Mouse (Mus musculus): ENCODE measurements around the gene Fam163a. TPM values are rescaled to one million over a fixed set of nuclear protein-coding genes. Genes with fewer than 3 reads are reported as not detected.

Gene Fam163a
- polyA plus RNA-seq, 1 experiment from 2014 or later, result 14.5 TPM

DNA sequence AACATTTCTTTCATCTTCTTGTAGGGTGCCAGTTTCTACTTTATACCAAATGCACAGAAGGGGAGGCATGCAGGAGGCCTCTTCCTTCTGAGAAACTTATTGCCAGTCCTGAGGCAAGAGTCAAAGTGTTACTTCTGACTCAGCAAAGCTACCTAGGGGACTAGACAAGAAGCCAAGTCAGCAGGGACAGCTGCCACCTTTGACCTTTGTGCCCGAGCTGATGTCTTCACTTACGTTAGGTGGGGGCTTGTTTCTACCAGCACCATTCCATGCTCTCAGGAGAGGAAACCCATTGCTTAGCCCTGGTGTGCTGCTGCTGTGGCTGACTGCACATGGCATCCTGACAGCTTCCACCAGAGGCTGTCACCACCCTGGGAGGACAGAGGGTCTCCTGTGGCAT lies 16.5 kb upstream of the Fam163a start:
- no peak for ATAC-seq (ENCODE audit: low FRiP score, low read depth)
- no peaks in the 10 kb centered on the region for H3K36me3 ChIP-seq
- no peak overlapping the region for H3K4me3 ChIP-seq
- 22% methylated on average over 2 of the region's 2 CpGs for WGBS
- peak overlapping the region; percentile 72; the same call in 1 of the 2 replicates for H3K27ac ChIP-seq (replicated peaks)
- no peaks in the 10 kb centered on the region for H3K9me3 ChIP-seq
- H3K4me1 ChIP-seq, result peaks cover 21% of the 10 kb centered on the region; the same call in 1 of the 2 replicates
- H3K4me2 ChIP-seq (replicated peaks), result no peak overlapping the region
- no peak overlapping the region for H3K9ac ChIP-seq (replicated peaks)
- H3K27me3 ChIP-seq, result no peaks in the 10 kb centered on the region; the same call in 1 of the 2 replicates

- Histone ChIP-seq H3K4me1 (peaks cover 21% of the 10 kb centered on the region; the same call in 1 of the 2 replicates), H3K4me3 (no peak overlapping the region), H3K27me3 (peaks cover 6% of the 10 kb centered on the region; the same call in 1 of the 2 replicates), H3K9me3 (no peaks in the 10 kb centered on the region), H3K36me3 (no peaks in the 10 kb centered on the region), H3K27ac (replicated peaks) (no peak overlapping the region), H3K4me2 (replicated peaks) (no peak overlapping the region), H3K9ac (replicated peaks) (no peak overlapping the region)
- 88% methylated on average over 2 of the region's 2 CpGs for WGBS
- no peak for ATAC-seq (ENCODE audit: low FRiP score, low read depth)
Observed at GRCm38 (mm10) chr1:156218573-156218972, 13.7 kb upstream of the Fam163a start.

GRCm38 (mm10) chr1:156217941-156218340 lies 13.1 kb upstream of the Fam163a start:
- H3K27ac ChIP-seq (replicated peaks), result no peak overlapping the region
- no peak overlapping the region for H3K9ac ChIP-seq (replicated peaks)
- peaks cover 16% of the 10 kb centered on the region; the same call in 1 of the 2 replicates for H3K4me1 ChIP-seq
- no peaks in the 10 kb centered on the region for H3K36me3 ChIP-seq
- no peak for ATAC-seq (ENCODE audit: low FRiP score, low read depth)
- peaks cover 6% of the 10 kb centered on the region; the same call in 1 of the 2 replicates for H3K27me3 ChIP-seq
- 84% methylated on average over 8 of the region's 8 CpGs for WGBS
- H3K9me3 ChIP-seq, result no peaks in the 10 kb centered on the region
- H3K4me3 ChIP-seq, result no peak overlapping the region
- H3K4me2 ChIP-seq (replicated peaks), result no peak overlapping the region

GRCm38 (mm10) chr1:156217393-156217792 lies 12.6 kb upstream of the Fam163a start:
- Histone ChIP-seq H3K27ac (replicated peaks) (no peak overlapping the region), H3K27me3 (peaks cover 6% of the 10 kb centered on the region; the same call in 1 of the 2 replicates), H3K4me2 (replicated peaks) (no peak overlapping the region), H3K4me3 (no peak overlapping the region), H3K9ac (replicated peaks) (0 out of 2 replicates have a peak overlapping the region, but pooled peaks have one; percentile 6), H3K9me3 (no peaks in the 10 kb centered on the region), H3K36me3 (no peaks in the 10 kb centered on the region), H3K4me1 (peaks cover 14% of the 10 kb centered on the region; the same call in 1 of the 2 replicates)
- no peak for ATAC-seq (ENCODE audit: low FRiP score, low read depth)
- WGBS, result 73% methylated on average over 3 of the region's 3 CpGs

GRCm38 (mm10) chr1:156216249-156216648 lies 11.4 kb upstream of the Fam163a start:
- H3K36me3 ChIP-seq, result no peaks in the 10 kb centered on the region
- WGBS, result 72% methylated on average over 4 of the region's 4 CpGs
- H3K9me3 ChIP-seq, result no peaks in the 10 kb centered on the region
- H3K27ac ChIP-seq (replicated peaks), result no peak overlapping the region
- H3K9ac ChIP-seq (replicated peaks), result no peak overlapping the region
- peaks cover 9% of the 10 kb centered on the region; the same call in 1 of the 2 replicates for H3K4me1 ChIP-seq
- no peak for ATAC-seq (ENCODE audit: low FRiP score, low read depth)
- no peak overlapping the region for H3K4me3 ChIP-seq
- no peak overlapping the region for H3K4me2 ChIP-seq (replicated peaks)
- H3K27me3 ChIP-seq, result peaks cover 6% of the 10 kb centered on the region; the same call in 1 of the 2 replicates

- Histone ChIP-seq H3K27me3 (peaks cover 6% of the 10 kb centered on the region; the same call in 1 of the 2 replicates), H3K4me1 (peaks cover 9% of the 10 kb centered on the region; the same call in 1 of the 2 replicates), H3K27ac (replicated peaks) (no peak overlapping the region), H3K36me3 (no peaks in the 10 kb centered on the region), H3K4me3 (no peak overlapping the region), H3K9me3 (no peaks in the 10 kb centered on the region), H3K4me2 (replicated peaks) (no peak overlapping the region), H3K9ac (replicated peaks) (no peak overlapping the region)
- 87% methylated on average over 8 of the region's 8 CpGs for WGBS
- ATAC-seq (ENCODE audit: low FRiP score, low read depth), result no peak
Observed at GRCm38 (mm10) chr1:156214651-156215050, 9.8 kb upstream of the Fam163a start.

- no peaks in the 10 kb centered on the region for H3K9me3 ChIP-seq
- no peak overlapping the region for H3K4me3 ChIP-seq
- peaks cover 9% of the 10 kb centered on the region; the same call in 1 of the 2 replicates for H3K4me1 ChIP-seq
- no peak overlapping the region for H3K9ac ChIP-seq (replicated peaks)
- H3K4me2 ChIP-seq (replicated peaks), result no peak overlapping the region
- no peak overlapping the region for H3K27ac ChIP-seq (replicated peaks)
- H3K27me3 ChIP-seq, result 0 out of 2 replicates have a peak, but pooled peaks cover 6% of the 10 kb centered on the region
- 93% methylated on average over 5 of the region's 5 CpGs for WGBS
- H3K36me3 ChIP-seq, result no peaks in the 10 kb centered on the region
- ATAC-seq (ENCODE audit: low FRiP score, low read depth), result no peak
Observed at GRCm38 (mm10) chr1:156212923-156213322, 8.1 kb upstream of the Fam163a start.

- H3K4me2 ChIP-seq (replicated peaks), result no peak overlapping the region
- H3K4me1 ChIP-seq, result peaks cover 9% of the 10 kb centered on the region; the same call in 1 of the 2 replicates
- H3K36me3 ChIP-seq, result no peaks in the 10 kb centered on the region
- peak; percentile 63 for ATAC-seq (ENCODE audit: low FRiP score, low read depth)
- peaks cover 12% of the 10 kb centered on the region for H3K27me3 ChIP-seq
- no peak overlapping the region for H3K9ac ChIP-seq (replicated peaks)
- WGBS, result 34% methylated on average over 6 of the region's 6 CpGs
- no peak overlapping the region for H3K27ac ChIP-seq (replicated peaks)
- no peaks in the 10 kb centered on the region for H3K9me3 ChIP-seq
- no peak overlapping the region for H3K4me3 ChIP-seq
Observed at GRCm38 (mm10) chr1:156211809-156212317, 7.0 kb upstream of the Fam163a start.

GRCm38 (mm10) chr1:156205164-156205563 lies 338 bp upstream of the Fam163a start:
- 14% methylated on average over 10 of the region's 10 CpGs for WGBS
- Histone ChIP-seq H3K9me3 (no peaks in the 10 kb centered on the region), H3K9ac (replicated peaks) (peak overlapping the region; percentile 53), H3K4me3 (peak overlapping the region; percentile 46), H3K27me3 (peaks cover 53% of the 10 kb centered on the region), H3K27ac (replicated peaks) (peak overlapping the region; percentile 47; the same call in 1 of the 2 replicates), H3K4me2 (replicated peaks) (peak overlapping the region; percentile 69), H3K36me3 (no peaks in the 10 kb centered on the region), H3K4me1 (peaks cover 21% of the 10 kb centered on the region)
- peak; percentile 28 for ATAC-seq (ENCODE audit: low FRiP score, low read depth)

DNA sequence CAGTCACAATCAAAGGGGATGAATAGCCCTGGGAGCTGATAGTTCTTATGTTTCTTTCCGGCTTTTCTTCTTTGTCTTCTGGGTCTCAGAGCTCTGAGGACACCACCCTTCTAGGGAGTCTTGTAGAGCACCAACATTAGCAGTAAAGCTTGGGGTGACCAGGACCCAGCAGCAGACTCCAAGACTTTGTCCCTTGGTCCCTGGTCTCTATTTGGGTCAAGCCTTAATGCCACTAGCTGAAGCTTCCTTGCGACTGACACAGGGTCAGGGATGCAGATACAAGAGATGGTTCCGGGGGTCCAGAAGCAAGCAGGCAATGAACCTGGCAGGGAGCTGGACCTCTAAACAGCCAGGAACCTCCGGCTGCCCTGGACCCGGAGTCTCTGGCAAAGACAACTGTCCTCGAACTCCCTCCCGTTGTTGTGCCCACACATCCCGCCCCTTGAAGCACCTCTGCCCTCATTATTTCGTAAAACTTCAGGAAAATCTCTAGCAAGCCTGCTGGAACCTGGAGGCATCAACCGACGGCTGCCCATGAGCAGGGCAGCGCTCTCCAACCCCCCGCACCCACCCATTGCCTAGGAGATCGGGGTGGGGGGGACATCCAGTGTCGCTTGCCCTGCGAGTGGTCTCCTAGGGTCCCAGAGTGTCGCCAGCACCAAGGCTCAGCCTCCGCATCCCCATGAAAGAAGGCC lies 718 bp downstream of the Fam163a start:
- H3K4me3 ChIP-seq, result peak overlapping the region; percentile 46
- peak overlapping the region; percentile 53 for H3K9ac ChIP-seq (replicated peaks)
- H3K27me3 ChIP-seq, result peaks cover 53% of the 10 kb centered on the region
- H3K4me1 ChIP-seq, result peaks cover 21% of the 10 kb centered on the region
- no peaks in the 10 kb centered on the region for H3K9me3 ChIP-seq
- H3K4me2 ChIP-seq (replicated peaks), result peak overlapping the region; percentile 69
- H3K36me3 ChIP-seq, result no peaks in the 10 kb centered on the region
- peak overlapping the region; percentile 47 for H3K27ac ChIP-seq (replicated peaks)
- ATAC-seq (ENCODE audit: low FRiP score, low read depth), result no peak; the same call in 1 of the 2 replicates
- WGBS, result 3% methylated on average over 18 of the region's 18 CpGs

GRCm38 (mm10) chr1:156202661-156203060 lies 2.2 kb downstream of the Fam163a start:
- H3K27me3 ChIP-seq, result peaks cover 56% of the 10 kb centered on the region
- peaks cover 21% of the 10 kb centered on the region for H3K4me1 ChIP-seq
- peak overlapping the region; percentile 49; the same call in 1 of the 2 replicates for H3K27ac ChIP-seq (replicated peaks)
- ATAC-seq (ENCODE audit: low FRiP score, low read depth), result no peak
- H3K9me3 ChIP-seq, result no peaks in the 10 kb centered on the region
- H3K4me2 ChIP-seq (replicated peaks), result peak overlapping the region; percentile 69; the same call in 1 of the 2 replicates
- WGBS, result 39% methylated on average over 3 of the region's 3 CpGs
- no peak overlapping the region for H3K9ac ChIP-seq (replicated peaks)
- no peak overlapping the region for H3K4me3 ChIP-seq
- H3K36me3 ChIP-seq, result no peaks in the 10 kb centered on the region

- Histone ChIP-seq H3K27me3 (peaks cover 43% of the 10 kb centered on the region), H3K9ac (replicated peaks) (no peak overlapping the region), H3K27ac (replicated peaks) (no peak overlapping the region), H3K4me2 (replicated peaks) (no peak overlapping the region), H3K36me3 (no peaks in the 10 kb centered on the region), H3K4me3 (no peak overlapping the region), H3K4me1 (peaks cover 21% of the 10 kb centered on the region), H3K9me3 (no peaks in the 10 kb centered on the region)
- no peak for ATAC-seq (ENCODE audit: low FRiP score, low read depth)
- 91% methylated on average over 3 of the region's 3 CpGs for WGBS
Observed at GRCm38 (mm10) chr1:156201069-156201468, 3.8 kb downstream of the Fam163a start.
